In the genomic region with DNA sequence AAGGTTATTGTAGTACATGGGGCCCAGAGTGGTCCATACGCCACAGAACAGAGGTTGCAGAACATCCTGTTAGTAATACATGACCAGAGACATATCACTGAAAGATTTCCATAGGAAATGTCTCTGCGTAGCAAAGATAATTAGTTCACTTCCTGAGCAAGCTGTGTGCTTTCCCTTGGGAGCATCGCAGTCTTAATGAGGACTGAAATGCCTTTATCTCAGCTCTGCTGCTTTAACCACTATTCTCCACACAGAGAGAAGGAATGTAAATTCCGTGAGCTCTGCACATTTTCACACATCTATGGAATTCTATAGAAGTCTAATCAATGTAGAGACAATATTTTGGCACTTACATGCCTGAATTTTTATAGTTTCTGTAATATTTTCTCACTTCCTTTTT, we compare ENCODE assay signal across 21 mouse cellular contexts.
A peak's percentile ranks its signal among the peaks of the same experiment; 100 is the strongest.
DNase-seq lines count a peak whose midpoint lies in the region; ATAC-seq and TF ChIP-seq lines count a peak whose summit lies in the region.
"Had no signal": no experiment of that assay in that cellular context is flagged by ENCODE, and none has a peak within 500 bp of the region (broad histone marks: within the 10 kb centered on the region; RNA-seq: fewer than 3 reads in every experiment).

No protein-coding gene starts in this region.

- no peaks in the 10 kb centered on the region for H3K36me3 ChIP-seq in hindbrain, embryonic 13.5 days
- H3K36me3 ChIP-seq in hindbrain, embryonic 11.5 days (ENCODE audit: control insufficient read depth, insufficient read depth, low read length), result no peaks in the 10 kb centered on the region
- no peaks in the 10 kb centered on the region for H3K36me3 ChIP-seq in midbrain, embryonic 13.5 days
- no peaks in the 10 kb centered on the region for H3K36me3 ChIP-seq in midbrain, embryonic 10.5 days
- no peaks in the 10 kb centered on the region for H3K36me3 ChIP-seq in midbrain, postnatal 0 days (ENCODE audit: insufficient read depth, low read length)
- H3K36me3 ChIP-seq: forebrain, embryonic 12.5 days; heart, embryonic 12.5 days; hindbrain, embryonic 15.5 days had no signal

- TF ChIP-seq CTCF in midbrain, postnatal 0 days (IDR thresholded peaks at IDR 0.05), result no peak

- H3K4me3 ChIP-seq in hindbrain, embryonic 13.5 days, result no peak overlapping the region
- no peak overlapping the region for H3K4me3 ChIP-seq in hindbrain, embryonic 11.5 days (ENCODE audit: low read depth, low read length)
- H3K4me3 ChIP-seq in midbrain, embryonic 13.5 days (replicated peaks), result no peak overlapping the region
- H3K4me3 ChIP-seq in midbrain, embryonic 10.5 days, result no peak overlapping the region
- no peak overlapping the region for H3K4me3 ChIP-seq in midbrain, postnatal 0 days (ENCODE audit: low read depth, low read length)
- H3K4me3 ChIP-seq: forebrain, embryonic 12.5 days; gastrocnemius, adult 2 months; heart, embryonic 12.5 days; hindbrain, embryonic 15.5 days had no signal

- H3K9me3 ChIP-seq in hindbrain, embryonic 13.5 days, result no peaks in the 10 kb centered on the region
- H3K9me3 ChIP-seq in hindbrain, embryonic 11.5 days (ENCODE audit: control insufficient read depth, low read length), result no peaks in the 10 kb centered on the region
- H3K9me3 ChIP-seq in midbrain, embryonic 13.5 days, result no peaks in the 10 kb centered on the region
- no peaks in the 10 kb centered on the region for H3K9me3 ChIP-seq in midbrain, embryonic 10.5 days (replicated peaks)
- no peaks in the 10 kb centered on the region for H3K9me3 ChIP-seq in midbrain, postnatal 0 days (ENCODE audit: low read length)
- H3K9me3 ChIP-seq: forebrain, embryonic 12.5 days; heart, embryonic 12.5 days; hindbrain, embryonic 15.5 days had no signal

- H3K4me1 ChIP-seq in hindbrain, embryonic 13.5 days (replicated peaks), result no peaks in the 10 kb centered on the region
- H3K4me1 ChIP-seq in hindbrain, embryonic 11.5 days (replicated peaks; ENCODE audit: control insufficient read depth, insufficient read depth, low read length), result no peaks in the 10 kb centered on the region
- no peaks in the 10 kb centered on the region for H3K4me1 ChIP-seq in midbrain, embryonic 13.5 days (replicated peaks)
- no peaks in the 10 kb centered on the region for H3K4me1 ChIP-seq in midbrain, embryonic 10.5 days
- no peaks in the 10 kb centered on the region for H3K4me1 ChIP-seq in midbrain, postnatal 0 days (ENCODE audit: insufficient read depth, low read length)
- H3K4me1 ChIP-seq: forebrain, embryonic 12.5 days; heart, embryonic 12.5 days; hindbrain, embryonic 15.5 days had no signal

- H3K27me3 ChIP-seq in hindbrain, embryonic 13.5 days, result no peaks in the 10 kb centered on the region
- H3K27me3 ChIP-seq in hindbrain, embryonic 11.5 days (ENCODE audit: control insufficient read depth, insufficient read depth, low read length), result no peaks in the 10 kb centered on the region
- H3K27me3 ChIP-seq in midbrain, embryonic 13.5 days, result no peaks in the 10 kb centered on the region
- H3K27me3 ChIP-seq in midbrain, embryonic 10.5 days (ENCODE audit: low read depth, poor library complexity, severe bottlenecking), result no peaks in the 10 kb centered on the region
- no peaks in the 10 kb centered on the region for H3K27me3 ChIP-seq in midbrain, postnatal 0 days (ENCODE audit: insufficient read depth, low read length)
- H3K27me3 ChIP-seq: forebrain, embryonic 12.5 days; heart, embryonic 12.5 days; hindbrain, embryonic 15.5 days; Patski had no signal

- 54% methylated on average over 4 of the region's 4 CpGs for WGBS in hindbrain, embryonic 13.5 days
- 66% methylated on average over 4 of the region's 4 CpGs for WGBS in hindbrain, embryonic 11.5 days
- WGBS in midbrain, embryonic 13.5 days, result 52% methylated on average over 4 of the region's 4 CpGs
- WGBS in midbrain, embryonic 10.5 days, result 83% methylated on average over 4 of the region's 4 CpGs
- 41% methylated on average over 4 of the region's 4 CpGs for WGBS in midbrain, postnatal 0 days

- no peak overlapping the region for H3K27ac ChIP-seq in hindbrain, embryonic 13.5 days
- no peak overlapping the region for H3K27ac ChIP-seq in hindbrain, embryonic 11.5 days (ENCODE audit: low read depth, low read length)
- H3K27ac ChIP-seq in midbrain, embryonic 13.5 days, result no peak overlapping the region
- no peak overlapping the region for H3K27ac ChIP-seq in midbrain, embryonic 10.5 days (replicated peaks)
- H3K27ac ChIP-seq in midbrain, postnatal 0 days (ENCODE audit: low read depth, low read length), result no peak overlapping the region
- H3K27ac ChIP-seq: forebrain, embryonic 12.5 days; gastrocnemius, adult 2 months; hindbrain, embryonic 15.5 days had no signal

- H3K9ac ChIP-seq in hindbrain, embryonic 13.5 days, result no peak overlapping the region
- H3K9ac ChIP-seq in hindbrain, embryonic 11.5 days (ENCODE audit: low read depth, low read length), result no peak overlapping the region
- no peak overlapping the region for H3K9ac ChIP-seq in midbrain, embryonic 13.5 days (replicated peaks)
- no peak overlapping the region for H3K9ac ChIP-seq in midbrain, postnatal 0 days (replicated peaks; ENCODE audit: low read length, poor library complexity, severe bottlenecking)
- H3K9ac ChIP-seq: forebrain, embryonic 12.5 days; forebrain, postnatal 0 days; heart, embryonic 12.5 days; hindbrain, embryonic 15.5 days had no signal

- peak; percentile 6 for DNase-seq in embryo, embryonic 10 days (ENCODE audit: low spot score)
- no peak for DNase-seq in embryo, embryonic 9.5 days (ENCODE audit: extremely low spot score)
- DNase-seq in hindbrain, embryonic 11.5 days (ENCODE audit: low spot score), result no peak
- no peak for DNase-seq in midbrain, embryonic 10.5 days (ENCODE audit: low spot score)
- peak; percentile 52 for DNase-seq in midbrain, postnatal 0 days (ENCODE audit: low spot score)
- no peak for DNase-seq in frontal cortex, postnatal 14 days (ENCODE audit: low spot score in 2 of 2)
- DNase-seq: adrenal gland, adult 2 months; adrenal gland, postnatal 25 days; cerebellum, adult 2 months; cerebellum, postnatal 10 days; forebrain, postnatal 0 days; gastrocnemius, adult 2 months; gastrocnemius, postnatal 25 days; kidney, adult 11 months had no signal

- 0 out of 2 replicates have a peak, but pooled peaks have one; percentile 63 for ATAC-seq in hindbrain, embryonic 13.5 days (ENCODE audit: low FRiP score)
- ATAC-seq in hindbrain, embryonic 11.5 days (ENCODE audit: low FRiP score), result no peak
- peak; percentile 60; the same call in 1 of the 2 replicates for ATAC-seq in midbrain, embryonic 13.5 days
- no peak for ATAC-seq in midbrain, postnatal 0 days (ENCODE audit: low FRiP score)
- ATAC-seq: activated CD4-positive, CD25-positive, alpha-beta regulatory T cell, adult 4 months; forebrain, postnatal 0 days; Patski had no signal

- H3K4me2 ChIP-seq in hindbrain, embryonic 13.5 days, result no peak overlapping the region
- no peak overlapping the region for H3K4me2 ChIP-seq in hindbrain, embryonic 11.5 days (replicated peaks; ENCODE audit: low read depth, low read length)
- H3K4me2 ChIP-seq in midbrain, embryonic 13.5 days (replicated peaks), result no peak overlapping the region
- H3K4me2 ChIP-seq in midbrain, postnatal 0 days (ENCODE audit: low read depth, low read length, poor library complexity, severe bottlenecking), result no peak overlapping the region
- H3K4me2 ChIP-seq: forebrain, embryonic 12.5 days; heart, embryonic 12.5 days; hindbrain, embryonic 15.5 days had no signal

Comparison
In these comparisons a context has a peak if more than half of its experiments do, and no peak if none do; other contexts are left out.
1. DNase-seq: peak in embryo, embryonic 10 days (single experiment) and midbrain, postnatal 0 days (single experiment); none in embryo, embryonic 9.5 days (single experiment), hindbrain, embryonic 11.5 days (single experiment), midbrain, embryonic 10.5 days (single experiment) and frontal cortex, postnatal 14 days (0 of 2).
2. ATAC-seq: peak in hindbrain, embryonic 13.5 days (single experiment) and midbrain, embryonic 13.5 days (single experiment); none in hindbrain, embryonic 11.5 days (single experiment) and midbrain, postnatal 0 days (single experiment).